Mouse (Mus musculus): ENCODE data around the gene Efl1.

The Efl1 gene

DNA sequence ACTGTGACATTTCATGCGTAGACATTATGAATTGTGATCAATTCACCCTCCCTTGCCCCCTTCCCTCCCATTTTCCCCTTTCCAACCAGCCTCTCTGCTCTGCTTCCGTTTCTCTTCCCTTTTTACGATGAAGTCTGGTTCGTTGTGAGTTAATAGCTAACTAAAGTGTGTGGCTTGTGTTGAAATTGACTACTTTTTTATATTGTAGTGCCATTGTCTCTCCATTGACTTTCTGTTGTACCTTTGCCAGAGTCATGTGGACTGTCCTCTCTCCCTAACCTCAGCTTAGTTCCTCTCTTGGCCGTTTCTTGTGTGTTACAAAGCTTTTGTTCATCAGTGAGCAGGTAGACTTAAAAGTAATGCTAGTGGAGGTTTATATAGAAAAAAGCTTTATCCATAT lies 27.6 kb downstream of the Efl1 start:
- Histone ChIP-seq H3K9me3 (ENCODE audit: low read length) (no peaks in the 10 kb centered on the region), H3K4me1 (replicated peaks; ENCODE audit: low read depth, low read length) (no peaks in the 10 kb centered on the region), H3K4me3 (replicated peaks; ENCODE audit: low read length) (no peak overlapping the region), H3K27me3 (ENCODE audit: insufficient read depth, low read length) (no peaks in the 10 kb centered on the region), H3K36me3 (ENCODE audit: insufficient read depth, low read length) (peaks cover 74% of the 10 kb centered on the region)
- no peak for TF ChIP-seq NANOG (IDR thresholded peaks at IDR 0.05; ENCODE audit: borderline replicate concordance, low read length)
- TF ChIP-seq CTCF (conservative IDR thresholded peaks at IDR 0.05; ENCODE audit: low read length), result no peak
- no peak for TF ChIP-seq POU5F1 (IDR thresholded peaks at IDR 0.05; ENCODE audit: borderline replicate concordance, low read length)

DNA sequence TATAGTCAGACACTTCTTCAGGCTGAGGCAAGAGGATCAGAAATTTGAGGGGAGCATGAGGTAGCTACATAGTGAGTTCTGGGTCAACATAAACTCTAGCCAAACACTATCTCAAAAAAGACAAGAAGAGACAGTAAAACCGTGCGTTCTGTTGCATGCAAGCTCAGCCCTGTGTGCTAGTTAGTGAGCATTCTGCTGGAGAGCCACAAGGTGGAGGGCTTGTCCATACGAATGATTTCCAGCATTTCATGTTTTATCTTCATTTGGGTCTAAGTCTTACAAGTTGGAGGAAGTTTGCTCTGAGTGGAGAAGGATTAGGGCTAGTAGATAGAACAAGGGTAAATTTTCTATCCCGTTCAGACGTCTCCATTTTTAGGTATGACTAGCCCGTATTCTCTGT lies 28.4 kb downstream of the Efl1 start:
- Histone ChIP-seq H3K9me3 (ENCODE audit: low read length) (no peaks in the 10 kb centered on the region), H3K4me1 (replicated peaks; ENCODE audit: low read depth, low read length) (no peaks in the 10 kb centered on the region), H3K27me3 (ENCODE audit: insufficient read depth, low read length) (no peaks in the 10 kb centered on the region), H3K36me3 (ENCODE audit: insufficient read depth, low read length) (peaks cover 75% of the 10 kb centered on the region), H3K4me3 (replicated peaks; ENCODE audit: low read length) (no peak overlapping the region)
- TF ChIP-seq NANOG (IDR thresholded peaks at IDR 0.05; ENCODE audit: borderline replicate concordance, low read length), result no peak
- TF ChIP-seq POU5F1 (IDR thresholded peaks at IDR 0.05; ENCODE audit: borderline replicate concordance, low read length), result no peak

DNA sequence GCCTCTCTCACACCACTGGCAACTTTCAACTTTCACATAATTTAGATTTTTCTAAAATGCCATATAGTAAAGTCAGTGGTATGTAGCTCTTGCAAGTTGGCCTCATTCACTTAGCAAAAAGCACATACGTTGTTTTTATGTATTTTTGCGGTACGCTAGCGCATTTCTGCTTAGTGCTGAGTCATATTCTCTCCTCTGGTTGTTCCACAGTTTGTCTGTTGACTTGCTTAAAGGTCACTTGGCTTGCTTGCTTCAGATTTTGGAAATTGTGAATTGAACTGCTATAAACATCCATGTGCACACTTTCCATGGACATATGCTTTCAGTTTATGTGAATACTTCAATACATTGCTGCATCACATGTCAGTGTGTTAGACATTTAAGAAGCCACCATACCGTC lies 31.5 kb downstream of the Efl1 start:
- H3K36me3 ChIP-seq (ENCODE audit: insufficient read depth, low read length), result peaks cover 74% of the 10 kb centered on the region
- H3K4me1 ChIP-seq (replicated peaks; ENCODE audit: low read depth, low read length), result no peaks in the 10 kb centered on the region
- TF ChIP-seq POU5F1 (IDR thresholded peaks at IDR 0.05; ENCODE audit: borderline replicate concordance, low read length), result no peak
- no peak for TF ChIP-seq NANOG (IDR thresholded peaks at IDR 0.05; ENCODE audit: borderline replicate concordance, low read length)
- no peak for TF ChIP-seq CTCF (conservative IDR thresholded peaks at IDR 0.05; ENCODE audit: low read length)
- H3K4me3 ChIP-seq (replicated peaks; ENCODE audit: low read length), result no peak overlapping the region
- no peaks in the 10 kb centered on the region for H3K9me3 ChIP-seq (ENCODE audit: low read length)
- no peaks in the 10 kb centered on the region for H3K27me3 ChIP-seq (ENCODE audit: insufficient read depth, low read length)

DNA sequence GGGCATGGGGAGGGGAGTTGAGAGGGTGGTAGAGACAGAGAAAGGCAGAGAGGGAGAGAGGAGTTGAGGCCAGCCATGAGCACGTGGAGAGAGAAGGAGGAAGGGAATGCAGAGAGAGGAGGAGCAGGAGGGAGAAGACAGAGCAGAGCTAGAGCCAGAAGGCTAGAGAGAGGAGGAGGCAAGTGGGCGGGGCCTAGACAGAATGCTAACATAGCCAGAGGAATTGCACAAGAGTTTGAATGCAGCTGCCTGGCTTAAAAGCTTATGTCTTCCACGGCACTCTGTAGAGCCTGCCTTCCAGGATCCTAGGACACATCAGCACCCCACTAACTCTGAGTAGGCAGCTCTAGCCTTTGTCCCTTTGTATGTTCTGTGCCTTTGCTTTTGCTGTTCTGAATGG lies 40.3 kb downstream of the Efl1 start:
- no peaks in the 10 kb centered on the region for H3K27me3 ChIP-seq (ENCODE audit: insufficient read depth, low read length)
- peaks cover 8% of the 10 kb centered on the region; the same call in 1 of the 2 replicates for H3K4me1 ChIP-seq (replicated peaks; ENCODE audit: low read depth, low read length)
- no peaks in the 10 kb centered on the region for H3K9me3 ChIP-seq (ENCODE audit: low read length)
- TF ChIP-seq NANOG (IDR thresholded peaks at IDR 0.05; ENCODE audit: borderline replicate concordance, low read length) (no peak), CTCF (conservative IDR thresholded peaks at IDR 0.05; ENCODE audit: low read length) (no peak), POU5F1 (IDR thresholded peaks at IDR 0.05; ENCODE audit: borderline replicate concordance, low read length) (no peak)
- H3K4me3 ChIP-seq (replicated peaks; ENCODE audit: low read length), result no peak overlapping the region
- peaks cover 76% of the 10 kb centered on the region for H3K36me3 ChIP-seq (ENCODE audit: insufficient read depth, low read length)

DNA sequence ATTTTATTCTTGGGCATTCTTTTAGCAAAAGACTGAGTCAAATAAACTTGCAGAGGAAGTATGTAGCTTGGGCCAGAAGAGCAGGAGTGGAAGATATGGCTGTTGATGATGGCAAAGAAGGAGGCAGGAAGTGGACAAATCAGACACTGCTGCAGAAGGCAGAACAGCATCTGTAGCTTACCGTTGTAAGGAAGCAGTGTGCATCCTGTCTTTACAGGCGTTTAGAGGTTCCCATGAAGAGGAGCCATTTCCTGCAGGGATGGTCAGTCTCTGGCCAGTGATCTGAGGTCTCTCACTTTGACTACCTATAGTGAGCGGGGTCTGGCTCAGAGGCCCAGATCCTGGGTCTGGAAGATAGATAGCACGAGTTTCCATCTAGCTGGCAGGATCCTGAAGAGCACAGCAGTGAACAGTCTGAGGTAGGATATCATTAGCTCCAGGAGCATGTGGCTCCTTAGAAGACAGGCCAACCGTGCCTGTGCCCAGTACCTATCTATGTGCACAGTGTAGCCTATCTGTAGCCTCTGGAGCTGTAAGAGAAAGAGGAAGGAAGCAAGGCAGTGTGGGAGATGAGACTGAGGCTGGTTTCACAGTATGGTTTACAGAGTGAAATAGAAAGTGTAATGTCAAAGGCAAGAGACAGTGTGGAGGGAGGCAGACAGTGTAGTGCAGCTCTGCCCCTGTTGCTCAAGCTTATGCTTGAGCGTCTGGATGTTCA lies 42.8 kb downstream of the Efl1 start:
- Histone ChIP-seq H3K9me3 (ENCODE audit: low read length) (no peaks in the 10 kb centered on the region), H3K27me3 (ENCODE audit: insufficient read depth, low read length) (no peaks in the 10 kb centered on the region), H3K36me3 (ENCODE audit: insufficient read depth, low read length) (peaks cover 74% of the 10 kb centered on the region), H3K4me3 (replicated peaks; ENCODE audit: low read length) (no peak overlapping the region), H3K4me1 (replicated peaks; ENCODE audit: low read depth, low read length) (0 out of 2 replicates have a peak, but pooled peaks cover 8% of the 10 kb centered on the region)
- TF ChIP-seq NANOG (IDR thresholded peaks at IDR 0.05; ENCODE audit: borderline replicate concordance, low read length) (no peak), POU5F1 (IDR thresholded peaks at IDR 0.05; ENCODE audit: borderline replicate concordance, low read length) (no peak), CTCF (conservative IDR thresholded peaks at IDR 0.05; ENCODE audit: low read length) (no peak)

DNA sequence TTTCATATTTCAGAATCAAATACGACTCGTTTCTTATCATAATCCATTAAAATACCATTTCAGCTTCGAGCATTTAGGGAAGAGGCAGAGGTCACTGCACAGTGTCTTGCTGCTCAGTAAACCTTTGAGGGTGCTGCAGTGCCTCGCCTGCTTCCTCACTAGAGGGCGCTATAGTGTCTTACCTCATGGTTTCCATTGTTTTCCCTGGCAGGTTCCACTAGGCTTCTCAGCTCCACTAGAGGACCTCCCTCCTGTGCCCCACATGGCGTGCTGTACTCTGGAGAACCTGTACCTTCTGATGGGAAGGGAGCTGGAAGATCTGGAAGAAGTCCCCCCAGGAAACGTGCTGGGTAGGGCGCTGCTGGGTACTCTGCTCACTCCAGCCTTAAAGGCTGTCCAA lies 49.3 kb downstream of the Efl1 start:
- H3K27me3 ChIP-seq (ENCODE audit: insufficient read depth, low read length), result no peaks in the 10 kb centered on the region
- no peaks in the 10 kb centered on the region for H3K9me3 ChIP-seq (ENCODE audit: low read length)
- no peak overlapping the region for H3K4me3 ChIP-seq (replicated peaks; ENCODE audit: low read length)
- H3K36me3 ChIP-seq (ENCODE audit: insufficient read depth, low read length), result peaks cover 66% of the 10 kb centered on the region
- no peaks in the 10 kb centered on the region for H3K4me1 ChIP-seq (replicated peaks; ENCODE audit: low read depth, low read length)
- no peak for TF ChIP-seq POU5F1 (IDR thresholded peaks at IDR 0.05; ENCODE audit: borderline replicate concordance, low read length)
- TF ChIP-seq NANOG (IDR thresholded peaks at IDR 0.05; ENCODE audit: borderline replicate concordance, low read length), result no peak
- TF ChIP-seq CTCF (conservative IDR thresholded peaks at IDR 0.05; ENCODE audit: low read length), result peak; percentile 85

DNA sequence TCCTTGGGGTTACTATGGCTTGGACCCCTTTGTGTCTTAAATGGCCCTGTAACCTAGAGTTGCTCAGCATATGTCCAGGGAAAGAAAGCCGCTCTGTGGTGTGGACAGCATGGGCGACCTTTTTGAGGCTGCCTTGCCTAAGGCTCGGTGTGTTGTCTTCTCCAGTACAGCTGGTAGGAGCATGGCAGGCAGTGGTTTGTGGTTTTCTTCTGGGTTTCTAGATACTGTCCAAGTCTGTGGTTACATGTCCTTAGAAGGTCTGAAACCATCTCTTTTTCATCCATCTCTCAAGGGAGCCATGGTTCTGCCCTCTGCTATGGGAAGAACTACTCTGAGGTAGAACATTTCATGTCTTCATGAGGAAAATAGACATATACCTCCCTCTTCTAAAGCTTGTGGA lies 50.6 kb downstream of the Efl1 start:
- H3K4me1 ChIP-seq (replicated peaks; ENCODE audit: low read depth, low read length), result no peaks in the 10 kb centered on the region
- no peak overlapping the region for H3K4me3 ChIP-seq (replicated peaks; ENCODE audit: low read length)
- H3K27me3 ChIP-seq (ENCODE audit: insufficient read depth, low read length), result no peaks in the 10 kb centered on the region
- H3K9me3 ChIP-seq (ENCODE audit: low read length), result no peaks in the 10 kb centered on the region
- TF ChIP-seq CTCF (conservative IDR thresholded peaks at IDR 0.05; ENCODE audit: low read length), result no peak
- no peak for TF ChIP-seq POU5F1 (IDR thresholded peaks at IDR 0.05; ENCODE audit: borderline replicate concordance, low read length)
- TF ChIP-seq NANOG (IDR thresholded peaks at IDR 0.05; ENCODE audit: borderline replicate concordance, low read length), result no peak
- H3K36me3 ChIP-seq (ENCODE audit: insufficient read depth, low read length), result peaks cover 53% of the 10 kb centered on the region

DNA sequence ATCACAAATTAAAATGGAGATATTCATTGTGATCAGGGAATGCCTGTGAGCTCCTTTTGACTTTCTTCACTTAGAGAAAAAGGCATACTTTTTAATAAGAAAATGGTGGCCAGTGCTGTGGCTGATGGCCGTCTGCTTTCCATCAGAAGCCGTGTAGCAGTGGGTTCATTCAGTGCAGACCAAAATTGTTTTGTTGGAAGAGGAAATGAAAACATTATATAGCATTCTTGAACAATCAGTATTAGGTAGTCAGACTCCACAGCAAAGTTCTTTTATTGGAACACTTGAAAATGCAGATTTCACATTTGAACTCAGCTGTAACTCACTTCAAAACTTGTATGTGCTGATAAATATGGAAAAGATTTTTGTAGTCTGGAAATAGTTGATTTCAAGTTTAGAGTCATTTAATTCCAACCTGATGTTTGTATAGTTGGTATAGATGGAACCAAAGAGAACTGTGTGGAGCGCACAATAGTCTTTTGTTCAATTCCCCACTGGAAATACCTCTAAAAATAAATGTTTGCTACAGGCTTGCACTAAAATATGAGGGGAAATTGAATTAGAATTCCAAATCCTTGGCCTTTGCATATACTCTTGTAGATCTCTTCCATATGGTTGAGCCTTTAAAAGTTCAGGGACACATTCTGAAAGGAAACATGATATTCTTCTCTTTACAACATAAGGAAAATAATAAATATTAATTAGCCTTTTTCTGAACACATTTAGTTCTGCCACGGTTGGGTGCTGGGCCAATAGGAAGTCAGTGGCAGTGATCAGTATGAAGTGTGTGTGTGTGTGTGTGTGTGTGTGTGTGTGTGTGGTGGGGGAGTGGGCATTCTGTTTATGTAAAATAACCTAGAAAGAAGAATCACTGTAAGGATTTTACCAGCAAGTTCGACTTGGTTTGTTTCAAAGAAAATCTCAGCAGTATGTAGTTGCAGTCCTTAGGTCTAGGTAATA lies 54.2 kb downstream of the Efl1 start:
- Histone ChIP-seq H3K27me3 (ENCODE audit: insufficient read depth, low read length) (no peaks in the 10 kb centered on the region), H3K4me1 (replicated peaks; ENCODE audit: low read depth, low read length) (no peaks in the 10 kb centered on the region), H3K36me3 (ENCODE audit: insufficient read depth, low read length) (peaks cover 48% of the 10 kb centered on the region), H3K4me3 (replicated peaks; ENCODE audit: low read length) (no peak overlapping the region), H3K9me3 (ENCODE audit: low read length) (no peaks in the 10 kb centered on the region)
- TF ChIP-seq POU5F1 (IDR thresholded peaks at IDR 0.05; ENCODE audit: borderline replicate concordance, low read length) (no peak), CTCF (conservative IDR thresholded peaks at IDR 0.05; ENCODE audit: low read length) (no peak), NANOG (IDR thresholded peaks at IDR 0.05; ENCODE audit: borderline replicate concordance, low read length) (no peak)
